8 mouse cellular contexts compared by ENCODE assay signal in the genomic region with DNA sequence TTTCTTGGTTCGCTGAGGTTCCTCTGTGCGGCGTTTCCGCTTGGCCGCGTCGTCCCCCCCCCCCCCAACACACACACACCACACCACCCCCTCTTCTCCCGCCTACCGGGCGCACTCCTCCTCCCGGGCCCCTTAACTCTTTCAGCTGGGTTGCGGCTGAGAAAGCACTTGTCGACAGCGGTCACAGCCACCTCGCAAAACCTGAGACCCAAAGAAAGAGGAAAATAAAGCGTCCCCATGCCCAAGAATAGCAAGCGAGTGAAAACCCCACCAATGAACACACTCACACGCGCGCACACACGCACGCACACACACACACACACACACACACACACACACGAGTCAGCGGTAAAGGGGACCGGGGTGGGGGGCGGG. TPM values are rescaled to one million over a fixed set of nuclear protein-coding genes. Genes with fewer than 3 reads are reported as not detected.
DNase-seq lines count a peak whose midpoint lies in the region; ATAC-seq and TF ChIP-seq lines count a peak whose summit lies in the region.
"Had no signal": no experiment of that assay in that cellular context is flagged by ENCODE, and none has a peak within 500 bp of the region (broad histone marks: within the 10 kb centered on the region; RNA-seq: fewer than 3 reads in every experiment).

No protein-coding gene starts in this region.

- no peaks in the 10 kb centered on the region for H3K9me3 ChIP-seq in lung, postnatal 0 days (ENCODE audit: low read length)
- no peaks in the 10 kb centered on the region for H3K9me3 ChIP-seq in forebrain, embryonic 14.5 days (replicated peaks; ENCODE audit: control insufficient read depth, low read length)
- H3K9me3 ChIP-seq in midbrain, embryonic 15.5 days: no peaks in the 10 kb centered on the region

- H3K36me3 ChIP-seq in lung, postnatal 0 days (ENCODE audit: insufficient read depth, low read length): no peaks in the 10 kb centered on the region
- H3K36me3 ChIP-seq in forebrain, embryonic 14.5 days (ENCODE audit: control insufficient read depth, insufficient read depth, low read length): peaks cover 22% of the 10 kb centered on the region
- no peaks in the 10 kb centered on the region for H3K36me3 ChIP-seq in midbrain, embryonic 15.5 days (replicated peaks)

- H3K4me1 ChIP-seq in lung, postnatal 0 days (ENCODE audit: insufficient read depth, low read depth, low read length): peaks cover 9% of the 10 kb centered on the region; the same call in 1 of the 2 replicates
- H3K4me1 ChIP-seq in forebrain, embryonic 14.5 days (ENCODE audit: control insufficient read depth, insufficient read depth, low read length): 0 out of 2 replicates have a peak, but pooled peaks cover 2% of the 10 kb centered on the region
- peaks cover 22% of the 10 kb centered on the region for H3K4me1 ChIP-seq in midbrain, embryonic 15.5 days

- peak overlapping the region; percentile 75 for H3K4me2 ChIP-seq in lung, postnatal 0 days (replicated peaks; ENCODE audit: low read depth, low read length)
- H3K4me2 ChIP-seq in forebrain, embryonic 14.5 days (ENCODE audit: low read length): peak overlapping the region; percentile 97
- H3K4me2 ChIP-seq in midbrain, embryonic 15.5 days: peak overlapping the region; percentile 94

- TF ChIP-seq EP300 in lung, postnatal 0 days (IDR thresholded peaks at IDR 0.05): no peak

- no peak for TF ChIP-seq CTCF in lung, postnatal 0 days (IDR thresholded peaks at IDR 0.05)

- WGBS in lung, postnatal 0 days: 0% methylated on average over 16 of the region's 26 CpGs
- 0% methylated on average over 24 of the region's 26 CpGs for WGBS in forebrain, embryonic 14.5 days
- WGBS in midbrain, embryonic 15.5 days: under 1% methylated on average over 25 of the region's 26 CpGs

- H3K4me3 ChIP-seq in lung, postnatal 0 days (ENCODE audit: low read depth, low read length): peak overlapping the region; percentile 29
- H3K4me3 ChIP-seq in forebrain, embryonic 14.5 days (ENCODE audit: low read depth, low read length): peak overlapping the region; percentile 94
- peak overlapping the region; percentile 88 for H3K4me3 ChIP-seq in midbrain, embryonic 15.5 days
- H3K4me3 ChIP-seq: myocyte had no signal

- ATAC-seq in lung, postnatal 0 days: no peak
- ATAC-seq in forebrain, embryonic 14.5 days: peak; percentile 35
- ATAC-seq in midbrain, embryonic 15.5 days (replicated peaks): peak; percentile 27

- H3K27me3 ChIP-seq in lung, postnatal 0 days (replicated peaks; ENCODE audit: insufficient read depth, low read length): peaks cover 80% of the 10 kb centered on the region
- H3K27me3 ChIP-seq in forebrain, embryonic 14.5 days (replicated peaks; ENCODE audit: control insufficient read depth, insufficient read depth, low read length): no peaks in the 10 kb centered on the region
- no peaks in the 10 kb centered on the region for H3K27me3 ChIP-seq in midbrain, embryonic 15.5 days (replicated peaks)

- H3K27ac ChIP-seq in lung, postnatal 0 days (ENCODE audit: low read length): no peak overlapping the region
- H3K27ac ChIP-seq in forebrain, embryonic 14.5 days (ENCODE audit: low read depth, low read length): peak overlapping the region; percentile 96
- H3K27ac ChIP-seq in midbrain, embryonic 15.5 days: peak overlapping the region; percentile 99

- no peak for DNase-seq in lung, postnatal 0 days (ENCODE audit: low spot score)
- no peak for DNase-seq in lung, adult 18-20 months
- DNase-seq in forebrain, embryonic 14.5 days (ENCODE audit: low spot score): peak; percentile 93
- DNase-seq in kidney, postnatal 10 days: peak; percentile 66
- no peak for DNase-seq in ovary, adult 18-20 months (ENCODE audit: low spot score)
- no peak for DNase-seq in T-cell, adult 2 months (ENCODE audit: low spot score)

- H3K9ac ChIP-seq in lung, postnatal 0 days (replicated peaks; ENCODE audit: low read depth): no peak overlapping the region
- peak overlapping the region; percentile 99 for H3K9ac ChIP-seq in forebrain, embryonic 14.5 days (ENCODE audit: low read length)
- peak overlapping the region; percentile 72 for H3K9ac ChIP-seq in midbrain, embryonic 15.5 days

RNA-seq across cellular contexts. Expression of gene Pou3f3, which starts 1.3 kb away (rescaled TPM):
- 0.05 and 0.10 TPM in 2 replicates for polyA plus RNA-seq in lung, postnatal 0 days (2015; fragmentation: Nextera tagmentation; extraction: Ambion mirVana)
- polyA plus RNA-seq in forebrain, embryonic 14.5 days (2014; fragmentation: Nextera tagmentation; extraction: Ambion mirVana): 28.9 and 35.3 TPM in 2 replicates
- 19.0 and 21.3 TPM in 2 replicates for polyA plus RNA-seq in midbrain, embryonic 15.5 days (2015; fragmentation: Nextera tagmentation; extraction: Ambion mirVana)
- polyA plus RNA-seq: myocyte had no signal

Comparison
In these comparisons a context has a peak if more than half of its experiments do, and no peak if none do; other contexts are left out.
1. DNase-seq: peak in forebrain, embryonic 14.5 days (single experiment) and kidney, postnatal 10 days (single experiment); none in lung, postnatal 0 days (single experiment), lung, adult 18-20 months (0 of 2), ovary, adult 18-20 months (single experiment) and T-cell, adult 2 months (single experiment).
2. H3K4me3 ChIP-seq: peak in every context shown above with its lines; median percentile 94 in forebrain, embryonic 14.5 days; 88 in midbrain, embryonic 15.5 days; 29 in lung, postnatal 0 days.
3. RNA of gene Pou3f3, which starts 1.3 kb away (polyA plus RNA-seq): 28.9 to 35.3 TPM in forebrain, embryonic 14.5 days and 19.0 to 21.3 TPM in midbrain, embryonic 15.5 days; 0.05 to 0.10 TPM in lung, postnatal 0 days; every median in the first group is over 10 times any median in the second.
4. Peak in every context shown above with its lines, with median percentiles within 50 percentile points of each other: H3K4me2 ChIP-seq.